Mouse (Mus musculus): ENCODE measurements at regions not wholly inside any gene's neighbourhood (a gene's known extent, or its start where the extent isn't known, plus 50 kb on each side); places are given as distances from the start of the nearest gene placed in this dataset.

GRCm38 (mm10) chr1:153990651-153991435 is 90.8 kb upstream of the Teddm2 start:
- no peak for TF ChIP-seq CTCF (conservative IDR thresholded peaks at IDR 0.05; ENCODE audit: insufficient read depth, insufficient read length, low read depth, low read length)
- no peak for TF ChIP-seq POLR2A (IDR thresholded peaks at IDR 0.05; ENCODE audit: low read depth, low read length)
